Mouse (Mus musculus): Measurements from ENCODE around the gene Ppp5c. TPM values are rescaled to one million over a fixed set of nuclear protein-coding genes. Genes with fewer than 3 reads are reported as not detected.

Gene Ppp5c
- polyA plus RNA-seq, 1 experiment from 2014 or later = 115 TPM

DNA sequence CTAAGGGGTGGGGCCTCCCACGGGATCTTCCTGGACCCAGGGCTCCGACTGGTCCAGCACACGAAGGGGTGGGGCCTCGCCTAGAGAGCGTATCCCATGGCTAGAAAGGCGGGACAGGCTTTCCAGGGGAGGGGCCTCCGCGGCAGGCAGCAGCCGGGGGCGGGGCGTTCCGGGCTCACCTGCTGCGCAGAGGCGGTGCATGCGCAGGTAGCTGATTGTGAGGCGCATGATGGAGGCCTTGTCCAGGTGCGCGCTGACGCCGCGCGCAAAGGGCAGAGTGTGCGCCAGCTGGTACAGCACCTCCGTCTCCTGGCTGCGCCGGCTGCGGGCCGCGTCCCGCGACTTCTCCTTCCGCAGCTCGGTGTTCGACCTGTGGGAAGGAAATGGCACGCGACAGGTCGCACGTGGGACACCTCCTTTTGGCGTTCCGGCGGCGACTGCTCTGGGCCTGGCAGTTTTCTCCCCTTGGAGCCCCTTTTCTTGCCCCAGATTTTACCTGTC, 28.4 kb upstream of the Ppp5c start:
- Histone ChIP-seq H3K36me3 (ENCODE audit: control insufficient read depth, insufficient read depth, low read length) (peaks cover 3% of the 10 kb centered on the region; the same call in 1 of the 2 replicates), H3K4me3 (ENCODE audit: low read length) (peak overlapping the region; percentile 42), H3K4me1 (ENCODE audit: control insufficient read depth, insufficient read depth, low read length) (peaks cover 38% of the 10 kb centered on the region), H3K27ac (ENCODE audit: low read depth, low read length) (peak overlapping the region; percentile 92), H3K9me3 (ENCODE audit: control insufficient read depth, low read length) (no peaks in the 10 kb centered on the region), H3K4me2 (replicated peaks; ENCODE audit: low read depth, low read length) (peak overlapping the region; percentile 66), H3K27me3 (ENCODE audit: control insufficient read depth, insufficient read depth, low read length) (no peaks in the 10 kb centered on the region), H3K9ac (ENCODE audit: low read depth, low read length) (peak overlapping the region; percentile 64; the same call in 1 of the 2 replicates)
- peak; percentile 82 for ATAC-seq (ENCODE audit: low FRiP score, low TSS enrichment)
- WGBS = under 1% methylated on average over 34 of the region's 42 CpGs

DNA sequence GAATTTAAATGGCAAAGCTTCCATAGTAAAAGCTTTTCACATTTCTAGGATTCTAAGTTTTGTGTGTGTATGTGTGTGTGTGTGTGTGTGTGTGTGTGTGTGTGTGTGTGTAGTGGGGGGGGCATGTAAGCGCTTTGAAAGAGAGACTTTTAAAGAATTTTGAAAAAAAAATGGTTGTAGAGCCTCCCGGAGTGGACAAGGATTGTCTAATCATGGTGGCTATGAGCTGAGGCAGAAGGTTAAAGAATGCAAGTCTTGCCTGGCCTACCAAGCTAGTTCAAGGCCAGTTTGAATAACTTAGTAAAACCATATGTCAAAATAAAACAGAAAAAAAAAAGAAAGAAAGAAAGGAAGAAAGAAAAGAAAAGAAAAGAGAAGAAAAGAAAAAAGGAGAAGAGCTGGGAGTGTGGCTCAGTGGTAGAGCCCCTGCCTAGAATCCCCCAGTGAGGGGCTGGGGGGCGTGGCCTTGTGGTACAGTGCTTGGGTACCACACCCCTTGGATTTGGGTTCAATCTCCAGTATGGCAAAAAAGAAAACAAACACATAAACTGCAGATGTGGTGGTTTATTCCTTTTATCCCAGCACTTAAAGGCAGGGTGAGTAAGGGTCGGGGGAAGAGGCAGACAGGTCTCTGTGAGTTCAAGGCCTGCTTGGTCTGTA, 27.7 kb upstream of the Ppp5c start:
- H3K4me3 ChIP-seq (ENCODE audit: low read length) = peak overlapping the region; percentile 42

DNA sequence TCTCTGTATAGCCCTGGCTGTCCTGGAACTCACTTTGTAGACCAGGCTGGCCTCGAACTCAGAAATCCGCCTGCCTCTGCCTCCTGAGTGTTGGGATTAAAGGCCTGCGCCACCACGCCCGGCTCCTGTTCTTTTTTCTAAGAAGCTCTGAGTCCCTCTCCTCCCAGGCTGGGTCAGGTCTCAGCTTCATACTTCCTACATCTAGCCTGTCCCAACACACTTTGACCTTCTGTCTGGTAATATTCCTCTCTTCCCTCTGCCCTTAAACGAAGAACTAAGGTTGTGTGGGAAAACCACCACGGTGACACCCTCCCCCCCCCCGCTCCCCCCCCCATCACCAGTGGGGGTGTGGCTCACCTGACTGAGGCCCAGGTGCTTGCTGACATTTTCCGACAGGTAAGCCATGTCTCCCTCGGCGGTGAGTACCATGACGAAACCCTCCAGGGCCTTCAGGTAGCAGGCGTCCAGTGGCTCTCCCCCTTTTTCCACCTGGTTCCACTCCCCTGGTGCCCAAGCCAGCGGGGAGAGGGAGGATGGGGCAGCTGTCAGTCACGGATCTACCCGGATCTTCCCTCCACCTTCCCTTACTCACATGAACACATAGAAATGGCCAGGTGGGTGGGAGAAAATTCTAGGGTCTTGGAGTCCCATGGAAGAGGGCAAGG, 26.7 kb upstream of the Ppp5c start:
- H3K27ac ChIP-seq (ENCODE audit: low read depth, low read length) = no peak overlapping the region
- peaks cover 24% of the 10 kb centered on the region for H3K4me1 ChIP-seq (ENCODE audit: control insufficient read depth, insufficient read depth, low read length)
- H3K4me2 ChIP-seq (replicated peaks; ENCODE audit: low read depth, low read length) = no peak overlapping the region
- no peak overlapping the region for H3K4me3 ChIP-seq (ENCODE audit: low read length)
- no peak overlapping the region for H3K9ac ChIP-seq (ENCODE audit: low read depth, low read length)
- WGBS = 81% methylated on average over 16 of the region's 16 CpGs
- ATAC-seq (ENCODE audit: low FRiP score, low TSS enrichment) = no peak
- peaks cover 12% of the 10 kb centered on the region; the same call in 1 of the 2 replicates for H3K36me3 ChIP-seq (ENCODE audit: control insufficient read depth, insufficient read depth, low read length)
- H3K27me3 ChIP-seq (ENCODE audit: control insufficient read depth, insufficient read depth, low read length) = no peaks in the 10 kb centered on the region
- no peaks in the 10 kb centered on the region for H3K9me3 ChIP-seq (ENCODE audit: control insufficient read depth, low read length)

More for the DNA sequence above, 27.7 kb upstream of the Ppp5c start:
- Histone ChIP-seq H3K4me1 (ENCODE audit: control insufficient read depth, insufficient read depth, low read length) (peaks cover 34% of the 10 kb centered on the region), H3K9ac (ENCODE audit: low read depth, low read length) (no peak overlapping the region), H3K27me3 (ENCODE audit: control insufficient read depth, insufficient read depth, low read length) (no peaks in the 10 kb centered on the region), H3K27ac (ENCODE audit: low read depth, low read length) (peak overlapping the region; percentile 37; the same call in 1 of the 2 replicates), H3K9me3 (ENCODE audit: control insufficient read depth, low read length) (no peaks in the 10 kb centered on the region), H3K4me2 (replicated peaks; ENCODE audit: low read depth, low read length) (peak overlapping the region; percentile 66), H3K36me3 (ENCODE audit: control insufficient read depth, insufficient read depth, low read length) (peaks cover 6% of the 10 kb centered on the region; the same call in 1 of the 2 replicates)
- WGBS = 93% methylated on average over 4 of the region's 4 CpGs
- no peak for ATAC-seq (ENCODE audit: low FRiP score, low TSS enrichment)

- H3K36me3 ChIP-seq (ENCODE audit: control insufficient read depth, insufficient read depth, low read length) = peaks cover 22% of the 10 kb centered on the region
- 11% methylated on average over 15 of the region's 17 CpGs for WGBS
Measured at GRCm38 (mm10) chr7:17050933-17051594, 23.3 kb upstream of the Ppp5c start.

GRCm38 (mm10) chr7:17050491-17050890, 22.8 kb upstream of the Ppp5c start:
- 69% methylated on average over 11 of the region's 11 CpGs for WGBS
- H3K36me3 ChIP-seq (ENCODE audit: control insufficient read depth, insufficient read depth, low read length) = peaks cover 22% of the 10 kb centered on the region

More at GRCm38 (mm10) chr7:17050933-17051594, 23.3 kb upstream of the Ppp5c start:
- H3K27ac ChIP-seq (ENCODE audit: low read depth, low read length) = no peak overlapping the region
- H3K27me3 ChIP-seq (ENCODE audit: control insufficient read depth, insufficient read depth, low read length) = no peaks in the 10 kb centered on the region
- ATAC-seq (ENCODE audit: low FRiP score, low TSS enrichment) = peak; percentile 53
- no peak overlapping the region for H3K4me2 ChIP-seq (replicated peaks; ENCODE audit: low read depth, low read length)
- no peaks in the 10 kb centered on the region for H3K4me1 ChIP-seq (ENCODE audit: control insufficient read depth, insufficient read depth, low read length)
- no peak overlapping the region for H3K4me3 ChIP-seq (ENCODE audit: low read length)
- H3K9ac ChIP-seq (ENCODE audit: low read depth, low read length) = no peak overlapping the region
- no peaks in the 10 kb centered on the region for H3K9me3 ChIP-seq (ENCODE audit: control insufficient read depth, low read length)

DNA sequence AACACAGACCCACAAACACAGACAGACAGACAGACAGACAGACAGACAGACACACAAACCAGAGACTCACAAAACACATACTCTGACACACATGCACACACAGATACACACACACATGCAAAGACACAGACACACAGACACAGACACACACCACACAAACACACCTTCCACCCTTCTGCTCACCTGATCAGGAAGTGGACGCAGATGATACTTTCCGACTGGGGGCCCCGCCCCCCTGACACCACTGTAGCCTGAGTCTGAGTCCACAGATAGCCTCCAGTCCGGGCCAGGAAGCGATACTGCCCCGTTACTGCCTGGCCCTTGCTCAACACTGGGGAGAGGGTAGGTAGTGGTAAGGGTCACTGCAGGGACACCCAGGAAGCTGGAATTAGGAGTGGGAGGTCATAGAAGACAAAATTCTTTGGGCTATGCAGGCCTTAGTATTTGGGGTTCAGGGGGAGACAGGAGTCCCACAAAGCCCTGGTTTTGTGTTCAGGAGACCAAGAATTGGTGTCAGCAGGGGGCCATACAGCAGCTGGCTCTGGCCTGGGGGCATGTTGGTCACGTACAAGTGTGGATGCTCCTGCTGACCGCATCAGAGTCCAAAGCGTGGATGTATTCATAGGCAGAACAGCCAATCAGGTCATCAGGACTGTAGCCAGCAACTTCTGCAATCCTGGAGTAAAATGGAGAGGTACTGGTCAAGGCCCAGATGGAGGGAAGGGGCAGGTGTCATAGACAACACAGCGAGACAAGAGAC, 20.9 kb upstream of the Ppp5c start:
- Histone ChIP-seq H3K9ac (ENCODE audit: low read depth, low read length) (no peak overlapping the region), H3K27ac (ENCODE audit: low read depth, low read length) (no peak overlapping the region), H3K4me3 (ENCODE audit: low read length) (no peak overlapping the region), H3K4me2 (replicated peaks; ENCODE audit: low read depth, low read length) (no peak overlapping the region), H3K36me3 (ENCODE audit: control insufficient read depth, insufficient read depth, low read length) (peaks cover 27% of the 10 kb centered on the region), H3K4me1 (ENCODE audit: control insufficient read depth, insufficient read depth, low read length) (no peaks in the 10 kb centered on the region), H3K27me3 (ENCODE audit: control insufficient read depth, insufficient read depth, low read length) (no peaks in the 10 kb centered on the region), H3K9me3 (ENCODE audit: control insufficient read depth, low read length) (no peaks in the 10 kb centered on the region)
- ATAC-seq (ENCODE audit: low FRiP score, low TSS enrichment) = no peak
- 90% methylated on average over 10 of the region's 10 CpGs for WGBS

More at GRCm38 (mm10) chr7:17050491-17050890, 22.8 kb upstream of the Ppp5c start:
- Histone ChIP-seq H3K27ac (ENCODE audit: low read depth, low read length) (no peak overlapping the region), H3K4me3 (ENCODE audit: low read length) (no peak overlapping the region), H3K9ac (ENCODE audit: low read depth, low read length) (no peak overlapping the region), H3K4me1 (ENCODE audit: control insufficient read depth, insufficient read depth, low read length) (no peaks in the 10 kb centered on the region), H3K27me3 (ENCODE audit: control insufficient read depth, insufficient read depth, low read length) (no peaks in the 10 kb centered on the region), H3K4me2 (replicated peaks; ENCODE audit: low read depth, low read length) (no peak overlapping the region), H3K9me3 (ENCODE audit: control insufficient read depth, low read length) (no peaks in the 10 kb centered on the region)
- no peak for ATAC-seq (ENCODE audit: low FRiP score, low TSS enrichment)

- Histone ChIP-seq H3K27me3 (ENCODE audit: control insufficient read depth, insufficient read depth, low read length) (no peaks in the 10 kb centered on the region), H3K27ac (ENCODE audit: low read depth, low read length) (no peak overlapping the region), H3K9ac (ENCODE audit: low read depth, low read length) (no peak overlapping the region), H3K4me3 (ENCODE audit: low read length) (no peak overlapping the region), H3K4me2 (replicated peaks; ENCODE audit: low read depth, low read length) (no peak overlapping the region), H3K36me3 (ENCODE audit: control insufficient read depth, insufficient read depth, low read length) (peaks cover 33% of the 10 kb centered on the region), H3K4me1 (ENCODE audit: control insufficient read depth, insufficient read depth, low read length) (no peaks in the 10 kb centered on the region), H3K9me3 (ENCODE audit: control insufficient read depth, low read length) (no peaks in the 10 kb centered on the region)
- ATAC-seq (ENCODE audit: low FRiP score, low TSS enrichment) = no peak
- 91% methylated on average over 5 of the region's 5 CpGs for WGBS
Measured at GRCm38 (mm10) chr7:17047041-17047682, 19.4 kb upstream of the Ppp5c start.

- H3K9ac ChIP-seq (ENCODE audit: low read depth, low read length) = no peak overlapping the region
- H3K36me3 ChIP-seq (ENCODE audit: control insufficient read depth, insufficient read depth, low read length) = peaks cover 39% of the 10 kb centered on the region
- no peaks in the 10 kb centered on the region for H3K4me1 ChIP-seq (ENCODE audit: control insufficient read depth, insufficient read depth, low read length)
- no peaks in the 10 kb centered on the region for H3K27me3 ChIP-seq (ENCODE audit: control insufficient read depth, insufficient read depth, low read length)
- no peak for ATAC-seq (ENCODE audit: low FRiP score, low TSS enrichment)
- 74% methylated on average over 1 of the region's 1 CpGs for WGBS
- H3K4me3 ChIP-seq (ENCODE audit: low read length) = no peak overlapping the region
- no peak overlapping the region for H3K4me2 ChIP-seq (replicated peaks; ENCODE audit: low read depth, low read length)
- no peak overlapping the region for H3K27ac ChIP-seq (ENCODE audit: low read depth, low read length)
- no peaks in the 10 kb centered on the region for H3K9me3 ChIP-seq (ENCODE audit: control insufficient read depth, low read length)
Measured at GRCm38 (mm10) chr7:17045743-17046142, 18.0 kb upstream of the Ppp5c start.

Data from kidney, embryonic 14.5 days (tissue).